Mouse (Mus musculus): Measurements from ENCODE around the gene Samd13. TPM values are rescaled to one million over a fixed set of nuclear protein-coding genes. Genes with fewer than 3 reads are reported as not detected.

Gene Samd13
- total RNA-seq, 2 experiments from 2014 or later, result 0.26 TPM; not detected in 1

- DNase-seq, result no peak
These were observed 69.9 kb downstream of the Samd13 start, which contains the start of gene Dnase2b for GRCm38 (mm10) chr3:146615496-146615895. Dnase2b (minus strand) TSS chr3:146615596.

GRCm38 (mm10) chr3:146611821-146612220 lies 73.6 kb downstream of the Samd13 start:
- no peak for DNase-seq

GRCm38 (mm10) chr3:146611261-146611660 lies 74.1 kb downstream of the Samd13 start:
- DNase-seq, result no peak

GRCm38 (mm10) chr3:146610322-146610721 lies 75.1 kb downstream of the Samd13 start:
- no peak for DNase-seq

- peak in 1 of 2 experiments; percentile 15 for DNase-seq
These were observed 78.0 kb downstream of the Samd13 start for GRCm38 (mm10) chr3:146607368-146607767.

- DNase-seq, result no peak
These were observed 80.7 kb downstream of the Samd13 start for GRCm38 (mm10) chr3:146604647-146605046.

- no peak for DNase-seq
These were observed 82.9 kb downstream of the Samd13 start for GRCm38 (mm10) chr3:146602531-146602930.

GRCm38 (mm10) chr3:146601205-146601604 lies 84.2 kb downstream of the Samd13 start:
- DNase-seq, result no peak

- no peak for DNase-seq
These were observed 86.0 kb downstream of the Samd13 start for GRCm38 (mm10) chr3:146599198-146599900.

GRCm38 (mm10) chr3:146598411-146598810 lies 87.0 kb downstream of the Samd13 start:
- no peak for DNase-seq

- DNase-seq, result no peak
These were observed 88.5 kb downstream of the Samd13 start for GRCm38 (mm10) chr3:146596864-146597263.

- no peak for DNase-seq
These were observed 89.0 kb downstream of the Samd13 start for GRCm38 (mm10) chr3:146596387-146596786.

- DNase-seq, result no peak
These were observed 90.0 kb downstream of the Samd13 start for GRCm38 (mm10) chr3:146595440-146595839.

Other genes with a start within 250 kb of the Samd13 start
- 10 to 100 TPM in 1 of 2 experiments, 1 to 10 TPM in 1; 8.1 to 12.3 TPM for gene Ctbs, start 235.8 kb downstream of the Samd13 start, total RNA-seq (2021)
- 1 to 10 TPM; 3.9 to 4.6 TPM for gene Spata1, start 185.8 kb downstream of the Samd13 start, total RNA-seq (2021)
- 100 to 1,000 TPM; 250 to 253 TPM for gene Gng5, start 185.8 kb downstream of the Samd13 start, total RNA-seq (2021)
- 10 to 100 TPM; 25.8 to 29.6 TPM for gene Rpf1, start 164.2 kb downstream of the Samd13 start, total RNA-seq (2021)
- gene Uox, start 115.2 kb downstream of the Samd13 start, total RNA-seq (2021), result under 1 TPM in 1 of 2 experiments, not detected in 1; 0.43 TPM
- gene Dnase2b, start 70.0 kb downstream of the Samd13 start, total RNA-seq (2021), result not detected
- gene 4930503B20Rik, start 34.3 kb downstream of the Samd13 start, total RNA-seq (2021), result not detected
- 100 to 1,000 TPM; 109 to 117 TPM for gene Prkacb, start 127.4 kb upstream of the Samd13 start, total RNA-seq (2021)
- 1 to 10 TPM; 6.2 to 9.2 TPM for gene Ttll7, start 166.8 kb upstream of the Samd13 start, total RNA-seq (2021)

Data from adrenal gland, postnatal 36 days (tissue).